Mouse (Mus musculus): Measurements from ENCODE around the gene Agap2. TPM values are rescaled to one million over a fixed set of nuclear protein-coding genes. Genes with fewer than 3 reads are reported as not detected.
"Not testable (repeated sequence)": the region's sequence is repeated elsewhere in the genome, so short reads cannot be mapped to it uniquely, and the experiment has no call there.

Gene Agap2
- total RNA-seq, 2 experiments from 2014 or later = 12.2 to 12.3 TPM

- no peak for DNase-seq
- intact Hi-C loops (cut with DNase I) = loop anchor here (5.0 kb wide), 1 partner anchor 41 kb away; the partner anchor contains the start of gene B4galnt1
These were observed 51.5 kb downstream of the Agap2 start for GRCm38 (mm10) chr10:127126579-127126978.

GRCm38 (mm10) chr10:127127711-127128279, 52.7 kb downstream of the Agap2 start:
- no peak for DNase-seq
- intact Hi-C loops (cut with DNase I) = loop anchor here (5.0 kb wide), 1 partner anchor 40 kb away; the partner anchor contains the start of gene B4galnt1

GRCm38 (mm10) chr10:127129431-127129830, 54.3 kb downstream of the Agap2 start:
- intact Hi-C loops (cut with DNase I) = loop anchor here (5.0 kb wide), 1 partner anchor 38 kb away; the partner anchor contains the start of gene B4galnt1
- no peak for DNase-seq

GRCm38 (mm10) chr10:127132469-127132868, 57.4 kb downstream of the Agap2 start:
- no peak for DNase-seq
- intact Hi-C loops (cut with DNase I) = no loop called here

- intact Hi-C loops (cut with DNase I); DNase-seq: not testable (repeated sequence)
These were observed 59.4 kb downstream of the Agap2 start for GRCm38 (mm10) chr10:127134394-127135035.

- intact Hi-C loops (cut with DNase I) = no loop called here
- no peak for DNase-seq
These were observed 60.2 kb downstream of the Agap2 start for GRCm38 (mm10) chr10:127135118-127135836.

GRCm38 (mm10) chr10:127136510-127136909, 61.4 kb downstream of the Agap2 start:
- intact Hi-C loops (cut with DNase I) = no loop called here
- no peak for DNase-seq

- DNase-seq = no peak
- intact Hi-C loops (cut with DNase I) = no loop called here
These were observed 62.8 kb downstream of the Agap2 start for GRCm38 (mm10) chr10:127137896-127138295.

GRCm38 (mm10) chr10:127138328-127139141, 63.5 kb downstream of the Agap2 start:
- intact Hi-C loops (cut with DNase I) = no loop called here
- no peak for DNase-seq

GRCm38 (mm10) chr10:127140971-127141370, 65.9 kb downstream of the Agap2 start:
- intact Hi-C loops (cut with DNase I) = no loop called here
- DNase-seq = no peak

GRCm38 (mm10) chr10:127141500-127141899, 66.4 kb downstream of the Agap2 start:
- no peak for DNase-seq
- intact Hi-C loops (cut with DNase I) = no loop called here

Other genes starting within 250 kb of the Agap2 start
- 1 to 10 TPM; 3.8 to 3.9 TPM for gene Atp23, start 173.9 kb upstream of the Agap2 start, total RNA-seq (2021)
- 100 to 1,000 TPM; 104 to 122 TPM for gene Ctdsp2, start 96.6 kb upstream of the Agap2 start, total RNA-seq (2021)
- gene Avil, start 74.6 kb upstream of the Agap2 start, total RNA-seq (2021) = under 1 TPM; 0.19 to 0.56 TPM
- 10 to 100 TPM; 49.8 to 60.5 TPM for gene Tsfm, start 44.4 kb upstream of the Agap2 start, total RNA-seq (2021)
- gene Mettl1, start 33.9 kb upstream of the Agap2 start, total RNA-seq (2021) = 1 to 10 TPM; 5.0 to 6.0 TPM
- gene Eef1akmt3, start 33.8 kb upstream of the Agap2 start, total RNA-seq (2021) = under 1 TPM in 1 of 2 experiments, not detected in 1; 0.12 TPM
- gene Cyp27b1, start 27.0 kb upstream of the Agap2 start, total RNA-seq (2021) = under 1 TPM; 0.27 to 0.50 TPM
- 1 to 10 TPM; 1.6 TPM for gene March9, start 15.1 kb upstream of the Agap2 start, total RNA-seq (2021)
- gene Cdk4, start 11.8 kb upstream of the Agap2 start, total RNA-seq (2021) = 100 to 1,000 TPM in 1 of 2 experiments, 10 to 100 TPM in 1; 92.4 to 113 TPM
- gene Tspan31, start 5.0 kb upstream of the Agap2 start, total RNA-seq (2021) = 10 to 100 TPM; 47.3 to 50.0 TPM
- gene Os9, start 45.8 kb downstream of the Agap2 start, total RNA-seq (2021) = 10 to 100 TPM; 29.3 to 34.8 TPM
- gene B4galnt1, start 89.9 kb downstream of the Agap2 start, total RNA-seq (2021) = 1 to 10 TPM; 2.9 to 3.8 TPM
- gene Slc26a10, start 105.4 kb downstream of the Agap2 start, total RNA-seq (2021) = 10 to 100 TPM; 45.5 to 66.9 TPM
- gene Arhgef25, start 114.8 kb downstream of the Agap2 start, total RNA-seq (2021) = 10 to 100 TPM; 17.0 to 17.9 TPM
- gene Dtx3, start 120.4 kb downstream of the Agap2 start, total RNA-seq (2021) = 10 to 100 TPM; 36.1 to 43.4 TPM
- 10 to 100 TPM; 22.8 to 23.1 TPM for gene Pip4k2c, start 136.3 kb downstream of the Agap2 start, total RNA-seq (2021)
- under 1 TPM; 0.49 to 0.72 TPM for gene Kif5a, start 188.1 kb downstream of the Agap2 start, total RNA-seq (2021)
- 100 to 1,000 TPM; 146 to 151 TPM for gene Dctn2, start 191.1 kb downstream of the Agap2 start, total RNA-seq (2021)
- 10 to 100 TPM; 29.9 to 32.0 TPM for gene Mbd6, start 213.7 kb downstream of the Agap2 start, total RNA-seq (2021)
- gene Mars, start 236.5 kb downstream of the Agap2 start, total RNA-seq (2021) = 10 to 100 TPM; 39.2 to 45.9 TPM
- gene Arhgap9, start 246.7 kb downstream of the Agap2 start, total RNA-seq (2021) = 1 to 10 TPM; 3.1 to 4.5 TPM

All from heart, postnatal 14 days (tissue).